Mouse (Mus musculus): ENCODE data around the gene Ppip5k2.

- no peak for TF ChIP-seq EP300 (IDR thresholded peaks at IDR 0.05; ENCODE audit: insufficient read depth, low read depth, low read length)
- TF ChIP-seq CTCF (IDR thresholded peaks at IDR 0.05) = peak; percentile 52
- TF ChIP-seq POLR2A (IDR thresholded peaks at IDR 0.05; ENCODE audit: insufficient read depth, low read depth, low read length) = no peak
Measured at GRCm38 (mm10) chr1:97660687-97661405, 109.4 kb downstream of the Ppip5k2 start.

Data from heart, adult 2 months (tissue).